15 mouse cellular contexts compared by ENCODE assay signal in the genomic region with DNA sequence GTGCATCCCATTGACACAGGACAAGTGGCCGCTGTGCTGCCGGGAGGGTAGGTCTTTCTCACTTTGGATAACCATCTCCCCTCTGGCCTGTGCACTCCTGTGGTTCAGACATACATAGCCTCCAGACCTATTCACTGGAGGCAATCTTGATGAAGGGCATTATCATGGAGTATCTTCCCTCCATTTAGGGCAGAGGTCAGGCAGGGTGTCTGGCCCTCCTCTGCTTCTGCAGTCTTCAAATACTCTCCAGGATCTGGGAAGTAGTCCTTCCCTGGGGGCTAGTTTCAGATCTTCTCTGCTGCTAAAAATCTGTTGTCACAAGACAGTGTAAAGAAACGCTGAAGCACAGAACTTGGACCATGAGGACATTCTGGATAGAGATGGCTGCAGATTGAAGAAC. TPM values are rescaled to one million over a fixed set of nuclear protein-coding genes. Genes with fewer than 3 reads are reported as not detected.
A peak's percentile ranks its signal among the peaks of the same experiment; 100 is the strongest.
DNase-seq lines count a peak whose midpoint lies in the region; ATAC-seq and TF ChIP-seq lines count a peak whose summit lies in the region.
"Had no signal": no experiment of that assay in that cellular context is flagged by ENCODE, and none has a peak within 500 bp of the region (broad histone marks: within the 10 kb centered on the region; RNA-seq: fewer than 3 reads in every experiment).

No protein-coding gene starts in this region.

- ATAC-seq in heart, embryonic 13.5 days (ENCODE audit: extremely low read depth, insufficient number of reproducible peaks, low FRiP score, low TSS enrichment) = no peak
- no peak for ATAC-seq in lung, embryonic 14.5 days (ENCODE audit: insufficient read depth)
- no peak for ATAC-seq in heart, embryonic 16.5 days (replicated peaks; ENCODE audit: extremely low read depth, insufficient read depth, low FRiP score)
- no peak for ATAC-seq in hindbrain, embryonic 11.5 days (ENCODE audit: low FRiP score)
- ATAC-seq: midbrain, embryonic 16.5 days had no signal

- H3K4me3 ChIP-seq in heart, embryonic 13.5 days = no peak overlapping the region
- H3K4me3 ChIP-seq in lung, embryonic 14.5 days (ENCODE audit: low read depth, low read length) = no peak overlapping the region
- H3K4me3 ChIP-seq in embryonic facial prominence, embryonic 10.5 days = no peak overlapping the region
- no peak overlapping the region for H3K4me3 ChIP-seq in heart, embryonic 16.5 days (ENCODE audit: low read length)
- H3K4me3 ChIP-seq in hindbrain, embryonic 11.5 days (ENCODE audit: low read depth, low read length) = no peak overlapping the region
- H3K4me3 ChIP-seq: embryonic facial prominence, embryonic 15.5 days; hindbrain, embryonic 15.5 days had no signal

- H3K36me3 ChIP-seq in heart, embryonic 13.5 days = no peaks in the 10 kb centered on the region
- no peaks in the 10 kb centered on the region for H3K36me3 ChIP-seq in lung, embryonic 14.5 days (ENCODE audit: insufficient read depth)
- H3K36me3 ChIP-seq in embryonic facial prominence, embryonic 10.5 days (replicated peaks) = no peaks in the 10 kb centered on the region
- no peaks in the 10 kb centered on the region for H3K36me3 ChIP-seq in heart, embryonic 16.5 days (ENCODE audit: control insufficient read depth, insufficient read depth)
- H3K36me3 ChIP-seq in hindbrain, embryonic 11.5 days (ENCODE audit: control insufficient read depth, insufficient read depth, low read length) = no peaks in the 10 kb centered on the region
- H3K36me3 ChIP-seq: embryonic facial prominence, embryonic 15.5 days; G1E; hindbrain, embryonic 15.5 days had no signal

- peak overlapping the region; percentile 99 for H3K27ac ChIP-seq in heart, embryonic 13.5 days (replicated peaks)
- H3K27ac ChIP-seq in lung, embryonic 14.5 days (ENCODE audit: low read depth) = peak overlapping the region; percentile 96; the same call in 1 of the 2 replicates
- peak overlapping the region; percentile 57; the same call in 1 of the 2 replicates for H3K27ac ChIP-seq in embryonic facial prominence, embryonic 10.5 days (replicated peaks)
- H3K27ac ChIP-seq in heart, embryonic 16.5 days (ENCODE audit: low read length) = peak overlapping the region; percentile 94
- no peak overlapping the region for H3K27ac ChIP-seq in hindbrain, embryonic 11.5 days (ENCODE audit: low read depth, low read length)
- H3K27ac ChIP-seq: embryonic facial prominence, embryonic 15.5 days; hindbrain, embryonic 15.5 days; liver, embryonic 14.5 days had no signal

- 0 out of 2 replicates have a peak overlapping the region, but pooled peaks have one; percentile 2 for H3K9ac ChIP-seq in heart, embryonic 13.5 days
- no peak overlapping the region for H3K9ac ChIP-seq in lung, embryonic 14.5 days
- no peak overlapping the region for H3K9ac ChIP-seq in heart, embryonic 16.5 days (ENCODE audit: low read length)
- H3K9ac ChIP-seq in hindbrain, embryonic 11.5 days (ENCODE audit: low read depth, low read length) = no peak overlapping the region
- H3K9ac ChIP-seq: embryonic facial prominence, embryonic 15.5 days; hindbrain, embryonic 15.5 days; liver, embryonic 14.5 days had no signal

- no peak overlapping the region for H3K4me2 ChIP-seq in heart, embryonic 13.5 days
- no peak overlapping the region for H3K4me2 ChIP-seq in lung, embryonic 14.5 days
- H3K4me2 ChIP-seq in heart, embryonic 16.5 days (ENCODE audit: low read depth, low read length) = no peak overlapping the region
- no peak overlapping the region for H3K4me2 ChIP-seq in hindbrain, embryonic 11.5 days (replicated peaks; ENCODE audit: low read depth, low read length)
- H3K4me2 ChIP-seq: embryonic facial prominence, embryonic 15.5 days; hindbrain, embryonic 15.5 days had no signal

- DNase-seq in heart, adult 8-10 months (ENCODE audit: low spot score) = no peak
- DNase-seq in lung, embryonic 14.5 days = no peak
- DNase-seq in lung, postnatal 14 days = no peak
- DNase-seq in embryonic facial prominence, embryonic 10.5 days (ENCODE audit: low spot score) = no peak
- no peak for DNase-seq in hindbrain, embryonic 11.5 days (ENCODE audit: low spot score)
- DNase-seq: left cerebral cortex, postnatal 4 days; retina, postnatal 1 day; thymus, postnatal 4 days had no signal

- H3K4me1 ChIP-seq in heart, embryonic 13.5 days = peaks cover 96% of the 10 kb centered on the region
- peaks cover 46% of the 10 kb centered on the region for H3K4me1 ChIP-seq in lung, embryonic 14.5 days (ENCODE audit: insufficient read depth)
- peaks cover 60% of the 10 kb centered on the region for H3K4me1 ChIP-seq in embryonic facial prominence, embryonic 10.5 days
- peaks cover 76% of the 10 kb centered on the region for H3K4me1 ChIP-seq in heart, embryonic 16.5 days (ENCODE audit: control insufficient read depth, insufficient read depth, low read length)
- peaks cover 17% of the 10 kb centered on the region for H3K4me1 ChIP-seq in hindbrain, embryonic 11.5 days (replicated peaks; ENCODE audit: control insufficient read depth, insufficient read depth, low read length)

- 63% methylated on average over 3 of the region's 3 CpGs for WGBS in heart, embryonic 13.5 days
- WGBS in lung, embryonic 14.5 days = 78% methylated on average over 3 of the region's 3 CpGs
- WGBS in embryonic facial prominence, embryonic 10.5 days = 79% methylated on average over 3 of the region's 3 CpGs
- 69% methylated on average over 3 of the region's 3 CpGs for WGBS in heart, embryonic 16.5 days
- 87% methylated on average over 3 of the region's 3 CpGs for WGBS in hindbrain, embryonic 11.5 days

- TF ChIP-seq CTCF in lung, embryonic 14.5 days (IDR thresholded peaks at IDR 0.05; ENCODE audit: low read depth) = no peak

- H3K9me3 ChIP-seq in heart, embryonic 13.5 days = no peaks in the 10 kb centered on the region
- no peaks in the 10 kb centered on the region for H3K9me3 ChIP-seq in lung, embryonic 14.5 days (ENCODE audit: low read depth, low read length)
- no peaks in the 10 kb centered on the region for H3K9me3 ChIP-seq in embryonic facial prominence, embryonic 10.5 days
- no peaks in the 10 kb centered on the region for H3K9me3 ChIP-seq in heart, embryonic 16.5 days (replicated peaks; ENCODE audit: control insufficient read depth, low read length)
- no peaks in the 10 kb centered on the region for H3K9me3 ChIP-seq in hindbrain, embryonic 11.5 days (ENCODE audit: control insufficient read depth, low read length)
- H3K9me3 ChIP-seq: embryonic facial prominence, embryonic 15.5 days; hindbrain, embryonic 15.5 days had no signal

- no peaks in the 10 kb centered on the region for H3K27me3 ChIP-seq in heart, embryonic 13.5 days (replicated peaks)
- H3K27me3 ChIP-seq in lung, embryonic 14.5 days (ENCODE audit: insufficient read depth, low read length) = no peaks in the 10 kb centered on the region
- 0 out of 2 replicates have a peak, but pooled peaks cover 5% of the 10 kb centered on the region for H3K27me3 ChIP-seq in embryonic facial prominence, embryonic 10.5 days (replicated peaks; ENCODE audit: low read depth, poor library complexity, severe bottlenecking)
- H3K27me3 ChIP-seq in heart, embryonic 16.5 days (ENCODE audit: control insufficient read depth, insufficient read depth, low read length) = no peaks in the 10 kb centered on the region
- no peaks in the 10 kb centered on the region for H3K27me3 ChIP-seq in hindbrain, embryonic 11.5 days (ENCODE audit: control insufficient read depth, insufficient read depth, low read length)
- H3K27me3 ChIP-seq: embryonic facial prominence, embryonic 15.5 days; hindbrain, embryonic 15.5 days had no signal

RNA-seq across cellular contexts. Expression of gene Inpp5a, which starts 22.8 kb away (rescaled TPM):
- 58.4 and 58.5 TPM in 2 replicates for polyA plus RNA-seq in heart, embryonic 13.5 days (2015; fragmentation: Nextera tagmentation; extraction: Ambion mirVana)
- 100 to 1,000 TPM; 291 to 307 (median 299) TPM for total RNA-seq in heart, adult 8-10 months (2022)
- polyA plus RNA-seq in lung, embryonic 14.5 days (2014; fragmentation: Nextera tagmentation; extraction: Ambion mirVana) = 45.2 and 47.7 TPM in 2 replicates
- 15.6 and 16.8 TPM in 2 replicates for polyA plus RNA-seq in embryonic facial prominence, embryonic 10.5 days (2016; fragmentation: Nextera tagmentation; extraction: Ambion mirVana)
- 47.4 and 54.8 TPM in 2 replicates for polyA plus RNA-seq in heart, embryonic 16.5 days (2015; fragmentation: Nextera tagmentation; extraction: Ambion mirVana)
- 24.1 and 24.2 TPM in 2 replicates for polyA plus RNA-seq in hindbrain, embryonic 11.5 days (2014; fragmentation: Nextera tagmentation; extraction: Ambion mirVana)
